Mouse (Mus musculus): ENCODE results near the gene Kctd13. TPM values are rescaled to one million over a fixed set of nuclear protein-coding genes. Genes with fewer than 3 reads are reported as not detected.

The Kctd13 gene
- polyA plus RNA-seq, 1 experiment from 2014 or later, result 20.8 TPM

Other genes starting within 250 kb of the Kctd13 start
- gene Bola2, start 233.5 kb upstream of the Kctd13 start, polyA plus RNA-seq (2016; fragmentation: Nextera tagmentation; extraction: Ambion mirVana), result 186 and 216 TPM in 2 replicates
- 14.1 and 15.5 TPM in 2 replicates for gene Slx1b, start 233.1 kb upstream of the Kctd13 start, polyA plus RNA-seq (2016; fragmentation: Nextera tagmentation; extraction: Ambion mirVana)
- 42.7 and 50.1 TPM in 2 replicates for gene Coro1a, start 221.1 kb upstream of the Kctd13 start, polyA plus RNA-seq (2016; fragmentation: Nextera tagmentation; extraction: Ambion mirVana)
- gene Mapk3, start 169.3 kb upstream of the Kctd13 start, polyA plus RNA-seq (2016; fragmentation: Nextera tagmentation; extraction: Ambion mirVana), result 53.8 and 54.9 TPM in 2 replicates
- 0.68 and 1.1 TPM in 2 replicates for gene Gdpd3, start 162.5 kb upstream of the Kctd13 start, polyA plus RNA-seq (2016; fragmentation: Nextera tagmentation; extraction: Ambion mirVana)
- 41.0 and 60.5 TPM in 2 replicates for gene Ypel3, start 151.9 kb upstream of the Kctd13 start, polyA plus RNA-seq (2016; fragmentation: Nextera tagmentation; extraction: Ambion mirVana)
- 0.42 and 0.64 TPM in 2 replicates for gene Tbx6, start 147.4 kb upstream of the Kctd13 start, polyA plus RNA-seq (2016; fragmentation: Nextera tagmentation; extraction: Ambion mirVana)
- 376 and 407 TPM in 2 replicates for gene Ppp4c, start 136.4 kb upstream of the Kctd13 start, polyA plus RNA-seq (2016; fragmentation: Nextera tagmentation; extraction: Ambion mirVana)
- gene Fam57b, start 131.2 kb upstream of the Kctd13 start, polyA plus RNA-seq (2016; fragmentation: Nextera tagmentation; extraction: Ambion mirVana), result 4.1 and 7.7 TPM in 2 replicates
- gene 4930451I11Rik, start 97.2 kb upstream of the Kctd13 start, polyA plus RNA-seq (2016; fragmentation: Nextera tagmentation; extraction: Ambion mirVana), result not detected in 2 replicates
- gene Doc2a, start 81.5 kb upstream of the Kctd13 start, polyA plus RNA-seq (2016; fragmentation: Nextera tagmentation; extraction: Ambion mirVana), result 6.6 and 8.4 TPM in 2 replicates
- 50.1 and 50.7 TPM in 2 replicates for gene Hirip3, start 66.9 kb upstream of the Kctd13 start, polyA plus RNA-seq (2016; fragmentation: Nextera tagmentation; extraction: Ambion mirVana)
- gene Ino80e, start 66.5 kb upstream of the Kctd13 start, polyA plus RNA-seq (2016; fragmentation: Nextera tagmentation; extraction: Ambion mirVana), result 105 and 107 TPM in 2 replicates
- gene Taok2, start 44.2 kb upstream of the Kctd13 start, polyA plus RNA-seq (2016; fragmentation: Nextera tagmentation; extraction: Ambion mirVana), result 53.2 and 61.1 TPM in 2 replicates
- gene Tmem219, start 6.0 kb upstream of the Kctd13 start, polyA plus RNA-seq (2016; fragmentation: Nextera tagmentation; extraction: Ambion mirVana), result 29.4 and 36.1 TPM in 2 replicates
- 0.25 and 0.76 TPM in 2 replicates for gene Asphd1, start 20.7 kb downstream of the Kctd13 start, polyA plus RNA-seq (2016; fragmentation: Nextera tagmentation; extraction: Ambion mirVana)
- 2.0 and 4.6 TPM in 2 replicates for gene Sez6l2, start 21.7 kb downstream of the Kctd13 start, polyA plus RNA-seq (2016; fragmentation: Nextera tagmentation; extraction: Ambion mirVana)
- gene Cdipt, start 47.0 kb downstream of the Kctd13 start, polyA plus RNA-seq (2016; fragmentation: Nextera tagmentation; extraction: Ambion mirVana), result 89.2 and 99.8 TPM in 2 replicates
- gene Cdiptos, start 47.2 kb downstream of the Kctd13 start, polyA plus RNA-seq (2016; fragmentation: Nextera tagmentation; extraction: Ambion mirVana), result 0.51 and 1.0 TPM in 2 replicates
- gene Mvp, start 85.7 kb downstream of the Kctd13 start, polyA plus RNA-seq (2016; fragmentation: Nextera tagmentation; extraction: Ambion mirVana), result 3.0 and 5.2 TPM in 2 replicates
- gene Pagr1b, start 87.6 kb downstream of the Kctd13 start, polyA plus RNA-seq (2016; fragmentation: Nextera tagmentation; extraction: Ambion mirVana), result 0.19 and 0.25 TPM in 2 replicates
- gene Pagr1a, start 88.5 kb downstream of the Kctd13 start, polyA plus RNA-seq (2016; fragmentation: Nextera tagmentation; extraction: Ambion mirVana), result 103 and 104 TPM in 2 replicates
- gene Gm42742, start 92.2 kb downstream of the Kctd13 start, polyA plus RNA-seq (2016; fragmentation: Nextera tagmentation; extraction: Ambion mirVana), result 46.2 and 55.1 TPM in 2 replicates
- 2.9 and 4.4 TPM in 2 replicates for gene Prrt2, start 92.3 kb downstream of the Kctd13 start, polyA plus RNA-seq (2016; fragmentation: Nextera tagmentation; extraction: Ambion mirVana)
- gene Maz, start 98.2 kb downstream of the Kctd13 start, polyA plus RNA-seq (2016; fragmentation: Nextera tagmentation; extraction: Ambion mirVana), result 64.6 and 66.4 TPM in 2 replicates
- gene Kif22, start 113.6 kb downstream of the Kctd13 start, polyA plus RNA-seq (2016; fragmentation: Nextera tagmentation; extraction: Ambion mirVana), result 210 and 222 TPM in 2 replicates
- gene Zg16, start 158.4 kb downstream of the Kctd13 start, polyA plus RNA-seq (2016; fragmentation: Nextera tagmentation; extraction: Ambion mirVana), result not detected in 2 replicates
- gene AI467606, start 162.5 kb downstream of the Kctd13 start, polyA plus RNA-seq (2016; fragmentation: Nextera tagmentation; extraction: Ambion mirVana), result 0.91 and 1.2 TPM in 2 replicates
- 7.2 and 10.3 TPM in 2 replicates for gene Qprt, start 193.3 kb downstream of the Kctd13 start, polyA plus RNA-seq (2016; fragmentation: Nextera tagmentation; extraction: Ambion mirVana)
- 0.09 and 0.10 TPM in 2 replicates for gene Spn, start 208.9 kb downstream of the Kctd13 start, polyA plus RNA-seq (2016; fragmentation: Nextera tagmentation; extraction: Ambion mirVana)